Mouse (Mus musculus): Measurements from ENCODE around the gene Tcp11l2. TPM values are rescaled to one million over a fixed set of nuclear protein-coding genes. Genes with fewer than 3 reads are reported as not detected.

Tcp11l2 gene
- total RNA-seq, 4 experiments from 2014 or later = 31.0 to 44.5 (median 39.1) TPM

- no peak for DNase-seq (ENCODE audit: low spot score in 2 of 2)
Observed at GRCm38 (mm10) chr10:84598172-84598571, 21.7 kb downstream of the Tcp11l2 start.

GRCm38 (mm10) chr10:84600136-84600535 is 23.7 kb downstream of the Tcp11l2 start:
- no peak for DNase-seq (ENCODE audit: low spot score in 2 of 2)

GRCm38 (mm10) chr10:84604335-84604734 is 27.9 kb downstream of the Tcp11l2 start:
- no peak for DNase-seq (ENCODE audit: low spot score in 2 of 2)

GRCm38 (mm10) chr10:84608361-84608760 is 31.9 kb downstream of the Tcp11l2 start:
- no peak for DNase-seq (ENCODE audit: low spot score in 2 of 2)

- no peak for DNase-seq (ENCODE audit: low spot score in 2 of 2)
Observed at GRCm38 (mm10) chr10:84610324-84610723, 33.9 kb downstream of the Tcp11l2 start.

- DNase-seq (ENCODE audit: low spot score in 2 of 2) = no peak
Observed at GRCm38 (mm10) chr10:84610783-84611182, 34.4 kb downstream of the Tcp11l2 start.

GRCm38 (mm10) chr10:84611664-84612063 is 35.2 kb downstream of the Tcp11l2 start:
- DNase-seq (ENCODE audit: low spot score in 2 of 2) = no peak

- no peak for DNase-seq (ENCODE audit: low spot score in 2 of 2)
Observed at GRCm38 (mm10) chr10:84612281-84612680, 35.9 kb downstream of the Tcp11l2 start.

GRCm38 (mm10) chr10:84613366-84613765 is 36.9 kb downstream of the Tcp11l2 start:
- DNase-seq (ENCODE audit: low spot score in 2 of 2) = no peak

GRCm38 (mm10) chr10:84615076-84615475 is 38.6 kb downstream of the Tcp11l2 start:
- DNase-seq (ENCODE audit: low spot score in 2 of 2) = no peak

GRCm38 (mm10) chr10:84621826-84622790 is 45.7 kb downstream of the Tcp11l2 start, which contains the start of gene Polr3b:
Gene Polr3b, plus strand, starts transcription at chr10:84622292.
- peak; percentile 87 to 89 for DNase-seq (ENCODE audit: low spot score in 2 of 2)

GRCm38 (mm10) chr10:84631182-84631581 is 54.8 kb downstream of the Tcp11l2 start:
- DNase-seq (ENCODE audit: low spot score in 2 of 2) = no peak

GRCm38 (mm10) chr10:84632005-84632404 is 55.6 kb downstream of the Tcp11l2 start:
- no peak for DNase-seq (ENCODE audit: low spot score in 2 of 2)

- DNase-seq (ENCODE audit: low spot score in 2 of 2) = no peak
Observed at GRCm38 (mm10) chr10:84636656-84637055, 60.2 kb downstream of the Tcp11l2 start.

- no peak for DNase-seq (ENCODE audit: low spot score in 2 of 2)
Observed at GRCm38 (mm10) chr10:84638382-84638781, 62.0 kb downstream of the Tcp11l2 start.

- no peak for DNase-seq (ENCODE audit: low spot score in 2 of 2)
Observed at GRCm38 (mm10) chr10:84639525-84640287, 63.3 kb downstream of the Tcp11l2 start.

- DNase-seq (ENCODE audit: low spot score in 2 of 2) = no peak
Observed at GRCm38 (mm10) chr10:84640861-84641260, 64.4 kb downstream of the Tcp11l2 start.

- no peak for DNase-seq (ENCODE audit: low spot score in 2 of 2)
Observed at GRCm38 (mm10) chr10:84641576-84641975, 65.2 kb downstream of the Tcp11l2 start.

- DNase-seq (ENCODE audit: low spot score in 2 of 2) = no peak
Observed at GRCm38 (mm10) chr10:84645940-84646339, 69.5 kb downstream of the Tcp11l2 start.

GRCm38 (mm10) chr10:84646506-84647102 is 70.2 kb downstream of the Tcp11l2 start:
- no peak for DNase-seq (ENCODE audit: low spot score in 2 of 2)

GRCm38 (mm10) chr10:84647264-84647663 is 70.8 kb downstream of the Tcp11l2 start:
- no peak for DNase-seq (ENCODE audit: low spot score in 2 of 2)

GRCm38 (mm10) chr10:84648911-84649310 is 72.5 kb downstream of the Tcp11l2 start:
- DNase-seq (ENCODE audit: low spot score in 2 of 2) = no peak

All from gastrocnemius, adult 8-10 months (tissue).